ENCODE assay signal across 22 mouse cellular contexts in genomic region chr2:131061607-131062006, GRCm38 (mm10). TPM values are rescaled to one million over a fixed set of nuclear protein-coding genes. Genes with fewer than 3 reads are reported as not detected.
DNase-seq lines count a peak whose midpoint lies in the region; ATAC-seq lines count a peak whose summit lies in the region.
"Had no signal": no experiment of that assay in that cellular context is flagged by ENCODE, and none has a peak within 500 bp of the region (broad histone marks: within the 10 kb centered on the region; RNA-seq: fewer than 3 reads in every experiment).

No protein-coding gene starts in this region.

- no peaks in the 10 kb centered on the region for H3K9me3 ChIP-seq in heart, embryonic 12.5 days (replicated peaks)
- H3K9me3 ChIP-seq in embryonic facial prominence, embryonic 13.5 days = no peaks in the 10 kb centered on the region
- no peaks in the 10 kb centered on the region for H3K9me3 ChIP-seq in limb, embryonic 15.5 days
- no peaks in the 10 kb centered on the region for H3K9me3 ChIP-seq in forebrain, embryonic 15.5 days
- H3K9me3 ChIP-seq: embryonic facial prominence, embryonic 12.5 days; hindbrain, embryonic 13.5 days; liver, embryonic 13.5 days; midbrain, embryonic 10.5 days had no signal

- peaks cover 43% of the 10 kb centered on the region for H3K4me1 ChIP-seq in heart, embryonic 12.5 days (replicated peaks)
- H3K4me1 ChIP-seq in embryonic facial prominence, embryonic 13.5 days = peaks cover 47% of the 10 kb centered on the region
- H3K4me1 ChIP-seq in limb, embryonic 15.5 days = peaks cover 56% of the 10 kb centered on the region
- H3K4me1 ChIP-seq in forebrain, embryonic 15.5 days = peaks cover 4% of the 10 kb centered on the region

- peak; percentile 35; the same call in 1 of the 2 replicates for ATAC-seq in heart, embryonic 12.5 days (ENCODE audit: insufficient number of reproducible peaks, low FRiP score)
- ATAC-seq in embryonic facial prominence, embryonic 13.5 days (ENCODE audit: insufficient number of reproducible peaks, insufficient read depth, low FRiP score, low TSS enrichment, low read depth) = no peak
- no peak for ATAC-seq in limb, embryonic 15.5 days (ENCODE audit: insufficient number of reproducible peaks, low FRiP score, low TSS enrichment, low read depth)
- no peak for ATAC-seq in forebrain, embryonic 15.5 days (replicated peaks)
- ATAC-seq: inflammation-experienced regulatory T-cells, adult 6 months; Patski had no signal

- peak overlapping the region; percentile 33; the same call in 1 of the 2 replicates for H3K4me2 ChIP-seq in heart, embryonic 12.5 days
- H3K4me2 ChIP-seq in embryonic facial prominence, embryonic 13.5 days = peak overlapping the region; percentile 33
- peak overlapping the region; percentile 67 for H3K4me2 ChIP-seq in limb, embryonic 15.5 days
- H3K4me2 ChIP-seq in forebrain, embryonic 15.5 days (replicated peaks) = no peak overlapping the region
- H3K4me2 ChIP-seq: embryonic facial prominence, embryonic 12.5 days; hindbrain, embryonic 13.5 days; liver, embryonic 13.5 days; lung, embryonic 14.5 days had no signal

- WGBS in heart, embryonic 12.5 days = 22% methylated on average over 5 of the region's 5 CpGs
- WGBS in embryonic facial prominence, embryonic 13.5 days = 74% methylated on average over 5 of the region's 5 CpGs
- 48% methylated on average over 5 of the region's 5 CpGs for WGBS in limb, embryonic 15.5 days
- WGBS in forebrain, embryonic 15.5 days = 77% methylated on average over 5 of the region's 5 CpGs

- peaks cover 57% of the 10 kb centered on the region for H3K27me3 ChIP-seq in heart, embryonic 12.5 days (replicated peaks)
- H3K27me3 ChIP-seq in embryonic facial prominence, embryonic 13.5 days = peaks cover 35% of the 10 kb centered on the region
- H3K27me3 ChIP-seq in limb, embryonic 15.5 days = peaks cover 24% of the 10 kb centered on the region
- peaks cover 13% of the 10 kb centered on the region for H3K27me3 ChIP-seq in forebrain, embryonic 15.5 days
- H3K27me3 ChIP-seq: Patski had no signal

- no peak overlapping the region for H3K9ac ChIP-seq in heart, embryonic 12.5 days
- H3K9ac ChIP-seq in embryonic facial prominence, embryonic 13.5 days = no peak overlapping the region
- H3K9ac ChIP-seq in limb, embryonic 15.5 days = no peak overlapping the region
- no peak overlapping the region for H3K9ac ChIP-seq in forebrain, embryonic 15.5 days (replicated peaks)
- H3K9ac ChIP-seq: embryonic facial prominence, embryonic 12.5 days; hindbrain, embryonic 13.5 days; liver, embryonic 13.5 days; lung, embryonic 14.5 days had no signal

- no peak for DNase-seq in heart, adult 9 months (ENCODE audit: low spot score in 2 of 2)
- peak; percentile 65 for DNase-seq in NIH3T3 (ENCODE audit: low read depth)
- no peak for DNase-seq in embryo, embryonic 10.5 days (ENCODE audit: low spot score)
- DNase-seq: adrenal gland, adult 8-10 months; cerebellum, adult 8-10 months; kidney, adult 8-10 months; kidney, postnatal 14 days; left cerebral cortex, postnatal 4 days; liver, embryonic 13.5 days; lung, embryonic 14.5 days; lung, postnatal 36 days; right cerebral cortex, postnatal 25 days; thymus, adult 2 months had no signal

- H3K27ac ChIP-seq in heart, embryonic 12.5 days (ENCODE audit: poor library complexity, severe bottlenecking) = no peak overlapping the region
- H3K27ac ChIP-seq in embryonic facial prominence, embryonic 13.5 days = peak overlapping the region; percentile 86
- peak overlapping the region; percentile 87 for H3K27ac ChIP-seq in limb, embryonic 15.5 days
- H3K27ac ChIP-seq in forebrain, embryonic 15.5 days (replicated peaks) = no peak overlapping the region
- H3K27ac ChIP-seq: hindbrain, embryonic 13.5 days; liver, embryonic 13.5 days; midbrain, embryonic 10.5 days had no signal

- H3K4me3 ChIP-seq in heart, embryonic 12.5 days = no peak overlapping the region
- no peak overlapping the region for H3K4me3 ChIP-seq in embryonic facial prominence, embryonic 13.5 days
- peak overlapping the region; percentile 11; the same call in 1 of the 2 replicates for H3K4me3 ChIP-seq in limb, embryonic 15.5 days
- H3K4me3 ChIP-seq in forebrain, embryonic 15.5 days = no peak overlapping the region
- H3K4me3 ChIP-seq: embryonic facial prominence, embryonic 12.5 days; hindbrain, embryonic 13.5 days; liver, embryonic 13.5 days; midbrain, embryonic 10.5 days had no signal

- no peaks in the 10 kb centered on the region for H3K36me3 ChIP-seq in heart, embryonic 12.5 days
- no peaks in the 10 kb centered on the region for H3K36me3 ChIP-seq in embryonic facial prominence, embryonic 13.5 days
- 0 out of 2 replicates have a peak, but pooled peaks cover 3% of the 10 kb centered on the region for H3K36me3 ChIP-seq in limb, embryonic 15.5 days
- H3K36me3 ChIP-seq in forebrain, embryonic 15.5 days = no peaks in the 10 kb centered on the region
- H3K36me3 ChIP-seq: embryonic facial prominence, embryonic 12.5 days; hindbrain, embryonic 13.5 days; liver, embryonic 13.5 days; midbrain, embryonic 10.5 days had no signal

RNA-seq across cellular contexts. Expression of gene Adam33, which starts 2.0 kb away (rescaled TPM):
- polyA plus RNA-seq in heart, embryonic 12.5 days (2016; fragmentation: Nextera tagmentation; extraction: Ambion mirVana) = 9.8 and 12.0 TPM in 2 replicates
- 30.0 and 31.9 TPM in 2 replicates for polyA plus RNA-seq in embryonic facial prominence, embryonic 13.5 days (2015; fragmentation: Nextera tagmentation; extraction: Ambion mirVana)
- polyA plus RNA-seq in limb, embryonic 15.5 days (2015; fragmentation: Nextera tagmentation; extraction: Ambion mirVana) = 69.2 and 77.5 TPM in 2 replicates
- polyA plus RNA-seq in forebrain, embryonic 15.5 days (2015; fragmentation: Nextera tagmentation; extraction: Ambion mirVana) = 0.60 and 0.70 TPM in 2 replicates

RNA-seq across cellular contexts. Expression of gene Gfra4, which starts 18.7 kb away (rescaled TPM):
- 3.3 and 3.8 TPM in 2 replicates for polyA plus RNA-seq in heart, embryonic 12.5 days (2016; fragmentation: Nextera tagmentation; extraction: Ambion mirVana)
- 35.4 and 42.7 TPM in 2 replicates for polyA plus RNA-seq in embryonic facial prominence, embryonic 13.5 days (2015; fragmentation: Nextera tagmentation; extraction: Ambion mirVana)
- polyA plus RNA-seq in limb, embryonic 15.5 days (2015; fragmentation: Nextera tagmentation; extraction: Ambion mirVana) = 29.5 and 31.8 TPM in 2 replicates
- polyA plus RNA-seq in forebrain, embryonic 15.5 days (2015; fragmentation: Nextera tagmentation; extraction: Ambion mirVana) = 30.0 and 30.9 TPM in 2 replicates

RNA-seq across cellular contexts. Expression of gene Siglec1, which starts 25.0 kb away (rescaled TPM):
- polyA plus RNA-seq in heart, embryonic 12.5 days (2016; fragmentation: Nextera tagmentation; extraction: Ambion mirVana) = 0.08 and 0.14 TPM in 2 replicates
- 0.07 and 0.18 TPM in 2 replicates for polyA plus RNA-seq in embryonic facial prominence, embryonic 13.5 days (2015; fragmentation: Nextera tagmentation; extraction: Ambion mirVana)
- polyA plus RNA-seq in limb, embryonic 15.5 days (2015; fragmentation: Nextera tagmentation; extraction: Ambion mirVana) = 0.58 and 0.61 TPM in 2 replicates
- polyA plus RNA-seq in forebrain, embryonic 15.5 days (2015; fragmentation: Nextera tagmentation; extraction: Ambion mirVana) = 0.19 and 0.24 TPM in 2 replicates
- polyA plus RNA-seq: inflammation-experienced regulatory T-cells, adult 6 months had no signal

Comparison
In these comparisons a context has a peak if more than half of its experiments do, and no peak if none do; other contexts are left out.
1. H3K27ac ChIP-seq: peak in embryonic facial prominence, embryonic 13.5 days (single experiment) and limb, embryonic 15.5 days (single experiment); none in heart, embryonic 12.5 days (single experiment) and forebrain, embryonic 15.5 days (single experiment).